Mouse (Mus musculus) testis, adult 2 months (tissue): Measurements from ENCODE around the gene Skiv2l.
"Not testable (repeated sequence)": the region's sequence is repeated elsewhere in the genome, so short reads cannot be mapped to it uniquely, and the experiment has no call there.

ENCODE experiments used
- CTCF ChIP-seq: fragments of 200-500 bp; IDR thresholded peaks from 2 replicates; pipeline ENCODE4 v1.5.1; 2012; ENCODE audit warnings: low read depth, mild to moderate bottlenecking, inconsistent platforms, low read length, moderate library complexity; ENCODE audit not compliant: control insufficient read depth, insufficient read depth, insufficient replicate concordance
- POLR2A ChIP-seq: fragments of 200-500 bp; IDR thresholded peaks from 2 replicates; pipeline ENCODE4 v1.6.1; 2012; ENCODE audit warnings: low read depth, mild to moderate bottlenecking, inconsistent platforms, low read length, moderate library complexity; ENCODE audit not compliant: control insufficient read depth

DNA sequence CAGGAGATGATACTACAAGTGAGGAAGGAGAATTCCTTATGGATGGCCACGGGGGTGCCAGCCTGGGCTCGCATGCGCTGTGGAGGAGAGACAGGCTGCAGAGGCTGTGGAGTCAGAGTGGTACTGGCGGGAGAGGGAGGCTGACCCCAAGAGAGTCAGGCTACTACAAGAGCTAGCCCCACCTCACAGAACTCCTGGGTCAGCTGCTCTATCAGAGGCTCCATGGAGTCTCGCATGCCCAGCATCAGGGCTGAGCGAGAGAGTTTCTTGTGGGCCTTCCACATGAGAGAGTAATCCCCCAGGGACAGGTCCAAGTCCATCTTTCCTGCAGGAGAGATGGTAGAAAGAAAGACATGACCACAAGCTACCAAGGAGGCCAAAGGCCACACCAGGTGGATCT is 46.6 kb downstream of the Skiv2l start:
- TF ChIP-seq CTCF, POLR2A: not testable (repeated sequence)
